Mouse (Mus musculus): ENCODE data around the gene Kcnk16. TPM values are rescaled to one million over a fixed set of nuclear protein-coding genes. Genes with fewer than 3 reads are reported as not detected.
A peak's percentile ranks its signal among the peaks of the same experiment; 100 is the strongest.
"Not testable (repeated sequence)": the region's sequence is repeated elsewhere in the genome, so short reads cannot be mapped to it uniquely, and the experiment has no call there.

Kcnk16 gene
- not detected for total RNA-seq (2021)
- long read RNA-seq, experiment 1: 0 reads
- long read RNA-seq, experiment 2: 0 reads

GRCm38 (mm10) chr14:20269082-20269809, at the start of gene Kcnk16:
Kcnk16 (minus strand) TSS chr14:20269199.
- intact Hi-C loops (cut with DNase I; ENCODE audit: low total_unique reads): no loop called here

DNA sequence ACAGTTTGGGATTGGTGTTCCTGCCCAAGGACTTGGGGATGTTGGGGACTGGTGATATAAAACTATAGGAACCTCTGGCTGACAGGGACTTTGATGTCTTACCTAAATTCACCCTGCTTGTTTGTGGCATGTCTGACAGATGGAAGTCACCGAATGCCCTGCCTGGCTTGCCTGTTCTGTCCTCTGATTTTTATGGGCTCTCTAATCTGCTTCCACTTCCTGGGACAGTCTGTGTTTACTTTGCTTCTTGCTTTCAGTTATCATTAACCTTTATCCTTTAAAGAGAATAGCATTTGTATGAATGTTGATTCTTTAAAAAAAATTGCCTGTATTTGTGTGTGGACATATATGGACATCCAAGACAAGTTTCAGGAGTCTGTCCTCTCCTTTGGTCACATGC, 46.1 kb upstream of the Kcnk16 start:
- intact Hi-C loops (cut with DNase I; ENCODE audit: low total_unique reads): no loop called here
- DNase-seq: no peak

More at GRCm38 (mm10) chr14:20269082-20269809, at the start of gene Kcnk16:
- DNase-seq: no peak

DNA sequence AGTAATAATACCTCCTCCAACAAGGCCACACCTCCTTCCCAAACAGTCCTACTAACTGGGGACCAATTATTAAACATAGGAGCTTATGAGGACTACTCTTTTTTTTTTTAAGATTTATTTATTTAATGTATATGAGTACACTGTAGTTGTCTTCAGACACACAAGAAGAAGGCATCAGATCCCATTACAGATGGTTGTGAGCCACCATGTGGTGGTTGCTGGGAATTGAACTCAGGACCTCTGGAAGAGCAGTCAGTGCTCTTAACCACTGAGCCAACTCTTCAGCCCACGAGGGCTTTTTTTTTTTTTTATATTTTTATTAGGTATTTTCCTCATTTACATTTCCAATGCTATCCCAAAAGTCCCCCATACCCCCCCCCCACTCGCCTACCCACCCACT, 36.1 kb upstream of the Kcnk16 start:
- DNase-seq; intact Hi-C loops (cut with DNase I; ENCODE audit: low total_unique reads): not testable (repeated sequence)

DNA sequence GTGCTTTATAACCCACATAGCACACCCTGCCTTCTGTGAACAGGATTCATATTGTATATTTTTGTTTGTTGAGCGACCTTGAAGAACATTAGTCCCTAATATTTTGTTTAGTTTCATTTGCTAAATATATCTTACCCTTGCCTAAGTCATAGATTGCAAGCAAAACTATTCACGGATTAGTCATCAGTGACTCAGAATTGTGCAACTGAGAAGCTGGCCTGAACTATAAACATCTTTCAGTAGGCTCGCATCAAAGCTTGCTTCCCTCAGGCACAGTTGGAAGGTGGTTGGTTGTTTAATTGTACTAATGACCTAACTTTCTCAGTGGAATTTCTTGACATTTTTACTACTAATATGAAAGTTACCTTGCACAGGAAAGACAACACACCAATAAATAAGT, 29.1 kb upstream of the Kcnk16 start:
- no peak for DNase-seq
- intact Hi-C loops (cut with DNase I; ENCODE audit: low total_unique reads): no loop called here

GRCm38 (mm10) chr14:20297616-20298015, 28.6 kb upstream of the Kcnk16 start:
- intact Hi-C loops (cut with DNase I; ENCODE audit: low total_unique reads): no loop called here
- DNase-seq: no peak

- intact Hi-C loops (cut with DNase I; ENCODE audit: low total_unique reads): no loop called here
- DNase-seq: no peak
These were observed 25.9 kb upstream of the Kcnk16 start for GRCm38 (mm10) chr14:20294947-20295346.

DNA sequence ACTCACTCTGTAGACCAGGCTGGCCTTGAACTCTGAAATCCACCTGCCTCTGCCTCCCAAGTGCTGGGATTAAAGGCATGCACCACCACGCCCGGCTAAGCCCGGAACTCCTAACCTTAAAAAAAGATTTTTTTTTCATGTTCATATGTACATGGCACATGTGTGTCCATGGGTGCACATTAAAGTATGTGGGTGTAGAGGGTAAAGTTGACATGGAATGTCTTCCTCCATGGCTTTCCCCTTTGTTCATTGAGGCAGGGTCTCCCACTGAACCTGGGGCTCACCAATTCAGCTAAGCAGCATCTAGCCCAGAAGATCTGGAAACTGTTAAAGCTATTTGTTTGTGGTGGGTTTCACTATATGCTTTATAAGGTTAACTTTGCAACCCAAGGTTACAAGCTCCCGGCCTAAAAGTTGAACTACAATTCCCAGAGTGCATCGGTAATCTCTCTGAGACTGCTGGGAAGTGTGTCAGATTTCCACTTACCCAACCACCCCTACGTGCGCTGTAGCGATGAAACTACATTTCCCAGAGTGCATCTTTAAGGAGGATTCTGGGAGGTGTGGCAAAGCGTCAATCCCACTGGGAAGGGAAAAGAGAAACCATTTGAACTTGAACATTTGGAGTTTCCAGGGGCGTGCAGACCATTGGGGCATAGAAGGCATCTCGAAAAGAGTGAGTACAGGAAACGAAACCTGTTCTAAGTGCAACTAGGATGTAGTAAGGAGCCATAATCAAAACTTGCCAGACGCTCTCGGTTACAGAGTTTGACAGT, 25.3 kb upstream of the Kcnk16 start, which contains the start of gene Nudt13:
Nudt13 (plus strand) TSS at position 581 of the 776 bp plus-strand sequence.
- peak; percentile 80 for DNase-seq
- intact Hi-C loops (cut with DNase I; ENCODE audit: low total_unique reads): no loop called here

DNA sequence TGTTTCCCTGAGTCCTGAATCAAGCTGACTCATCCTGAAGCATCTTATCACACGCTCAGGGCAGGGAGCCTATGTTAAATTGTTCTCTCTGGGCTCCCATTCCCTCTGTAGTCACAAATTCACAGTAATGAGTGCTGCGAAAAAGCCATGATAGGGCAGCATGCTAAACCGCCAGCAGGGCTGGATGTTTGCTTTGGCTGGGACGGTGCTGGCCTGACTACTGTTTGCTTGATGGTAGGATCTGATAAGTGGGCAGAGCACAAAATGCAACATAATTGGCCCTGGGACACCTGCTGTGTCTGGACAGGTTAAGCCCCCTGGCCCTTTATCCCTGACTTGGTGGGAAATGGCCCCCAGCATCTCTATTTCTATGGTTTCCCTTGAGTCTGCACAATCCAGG, 22.4 kb upstream of the Kcnk16 start:
- intact Hi-C loops (cut with DNase I; ENCODE audit: low total_unique reads): no loop called here
- DNase-seq: no peak

- intact Hi-C loops (cut with DNase I; ENCODE audit: low total_unique reads): no loop called here
These were observed 578 bp downstream of the Kcnk16 start for GRCm38 (mm10) chr14:20268421-20268820.

GRCm38 (mm10) chr14:20262346-20262745, 6.7 kb downstream of the Kcnk16 start:
- no peak for DNase-seq
- intact Hi-C loops (cut with DNase I; ENCODE audit: low total_unique reads): no loop called here

More at GRCm38 (mm10) chr14:20268421-20268820, 578 bp downstream of the Kcnk16 start:
- DNase-seq: no peak

DNA sequence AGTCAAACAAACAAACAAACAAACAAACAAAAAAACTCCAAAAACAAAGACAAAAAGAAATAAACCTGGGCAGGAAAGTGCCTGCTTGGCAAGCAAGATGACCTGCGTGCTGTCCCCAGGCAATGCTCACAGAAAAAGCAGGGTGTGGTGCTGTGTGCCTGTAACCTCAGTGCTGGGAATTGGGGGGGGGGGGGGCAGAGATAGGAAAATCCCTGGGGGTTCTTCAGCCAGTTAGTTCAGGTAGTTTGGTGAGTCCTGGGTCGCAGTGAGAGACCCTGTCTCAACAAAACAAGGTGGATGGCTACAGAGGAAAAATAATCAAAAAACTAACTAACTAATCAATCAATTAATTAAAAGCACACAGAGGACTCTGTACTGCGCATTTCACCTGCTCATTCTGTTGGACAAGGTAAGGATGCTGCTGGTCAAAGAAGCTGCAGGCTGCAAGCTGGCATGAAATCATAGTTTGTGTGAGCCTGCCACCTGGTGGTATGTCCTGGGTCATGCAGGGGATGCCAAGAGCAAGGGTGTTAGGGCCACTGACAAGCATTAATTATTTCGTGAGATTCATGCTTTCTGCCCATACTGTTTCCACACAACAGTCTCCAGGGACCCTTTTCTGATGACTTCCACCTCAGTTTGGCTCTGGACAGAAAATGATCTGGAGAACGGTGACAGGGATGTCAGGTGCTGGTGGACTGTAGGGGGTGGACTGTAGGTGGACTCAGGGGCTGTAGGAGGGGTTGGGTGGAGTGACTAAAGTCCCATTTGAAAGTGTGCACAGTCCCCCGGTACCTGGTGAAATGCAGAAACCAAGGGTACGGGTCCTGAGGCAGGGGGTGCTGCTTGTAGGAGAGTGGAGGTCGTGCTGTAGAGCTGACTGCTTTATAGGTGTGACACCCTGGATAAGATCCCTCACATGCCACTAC, 10.6 kb downstream of the Kcnk16 start:
- DNase-seq: peak; percentile 65
- intact Hi-C loops (cut with DNase I; ENCODE audit: low total_unique reads): loop anchor here (1.0 kb wide), 1 partner anchor 144 kb away; no protein-coding TSS in a partner anchor

DNA sequence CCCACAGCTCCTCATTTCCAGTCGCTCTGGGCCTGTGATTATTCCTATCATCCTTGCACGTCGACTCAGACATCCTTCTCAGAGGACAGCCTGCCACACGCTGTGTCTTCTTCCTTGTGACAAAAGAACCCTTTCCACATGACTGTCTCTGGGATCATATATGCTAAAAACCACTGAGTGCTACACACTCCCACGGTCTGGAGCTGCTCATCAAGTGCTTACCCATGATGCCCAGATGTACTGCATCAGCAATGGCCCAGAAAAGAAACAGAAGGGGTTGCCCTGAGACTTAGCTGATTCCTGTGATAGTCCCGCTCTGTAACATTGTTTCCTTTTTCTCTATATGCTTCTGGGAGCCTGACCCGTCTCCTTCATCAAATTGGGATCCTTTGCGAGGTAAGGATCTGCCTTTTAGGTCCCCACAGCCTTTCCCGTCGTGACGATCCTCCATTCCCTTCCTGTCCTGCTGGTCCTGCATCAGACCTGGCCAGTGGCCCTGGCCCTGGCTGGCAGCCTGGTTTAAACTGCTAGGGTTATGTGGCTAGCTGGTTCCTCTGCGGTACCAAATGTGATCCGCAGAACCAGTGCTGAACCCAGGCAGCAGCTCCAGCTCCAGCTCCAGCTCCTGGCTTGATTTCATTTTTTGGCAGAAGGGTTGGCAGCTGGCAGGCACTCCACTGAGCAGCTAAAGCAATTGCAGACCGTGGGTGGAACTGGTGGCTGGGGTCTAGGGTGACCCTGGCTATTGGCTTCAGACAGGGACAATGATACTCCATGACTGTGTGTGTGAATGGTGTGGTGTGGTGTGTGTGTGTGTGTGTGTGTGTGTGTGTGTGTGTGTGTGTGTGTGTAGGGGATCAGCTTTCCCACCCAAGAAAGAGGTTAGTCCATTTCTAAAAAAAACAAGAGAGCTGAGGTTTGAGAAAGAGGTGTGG, 18.5 kb downstream of the Kcnk16 start:
- peak; percentile 32 for DNase-seq
- intact Hi-C loops (cut with DNase I; ENCODE audit: low total_unique reads): no loop called here

GRCm38 (mm10) chr14:20248001-20248400, 21.0 kb downstream of the Kcnk16 start:
- intact Hi-C loops (cut with DNase I; ENCODE audit: low total_unique reads): no loop called here
- DNase-seq: no peak

GRCm38 (mm10) chr14:20246811-20247266, 22.2 kb downstream of the Kcnk16 start:
- peak; percentile 76 for DNase-seq
- intact Hi-C loops (cut with DNase I; ENCODE audit: low total_unique reads): no loop called here

GRCm38 (mm10) chr14:20245861-20246260, 23.1 kb downstream of the Kcnk16 start:
- intact Hi-C loops (cut with DNase I; ENCODE audit: low total_unique reads): no loop called here
- DNase-seq: no peak

DNA sequence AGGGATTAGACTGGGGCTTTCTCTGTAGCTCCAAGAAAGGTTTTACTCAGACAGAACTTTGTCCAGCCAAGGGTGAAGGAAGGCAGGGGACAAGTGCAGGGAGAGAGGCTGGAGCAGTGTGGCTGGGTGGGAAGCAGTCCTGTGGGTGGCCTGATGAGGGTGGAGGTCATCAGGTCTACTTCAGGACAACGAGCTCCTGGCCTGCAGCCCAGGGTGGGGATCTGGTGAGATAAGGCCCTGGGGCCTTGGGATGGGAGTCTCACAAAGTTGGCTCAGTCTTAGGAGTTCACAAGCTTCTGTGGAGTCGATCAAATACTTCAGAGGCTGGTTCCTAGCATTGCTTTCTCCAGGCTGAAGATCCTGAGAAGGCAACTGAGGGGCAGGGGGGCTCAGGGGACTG, 23.7 kb downstream of the Kcnk16 start:
- intact Hi-C loops (cut with DNase I; ENCODE audit: low total_unique reads): no loop called here
- peak; percentile 69 for DNase-seq

GRCm38 (mm10) chr14:20243158-20243557, 25.8 kb downstream of the Kcnk16 start:
- intact Hi-C loops (cut with DNase I; ENCODE audit: low total_unique reads): no loop called here
- DNase-seq: no peak

GRCm38 (mm10) chr14:20242454-20242853, 26.5 kb downstream of the Kcnk16 start:
- intact Hi-C loops (cut with DNase I; ENCODE audit: low total_unique reads): no loop called here
- no peak for DNase-seq
